Mouse (Mus musculus) testis, adult 2 months (tissue): ENCODE results near the gene Gria4.

ENCODE experiments used
- CTCF ChIP-seq: fragments of 200-500 bp; IDR thresholded peaks from 2 replicates; pipeline ENCODE4 v1.5.1; 2012; ENCODE audit warnings: low read depth, mild to moderate bottlenecking, inconsistent platforms, low read length, moderate library complexity; ENCODE audit not compliant: control insufficient read depth, insufficient read depth, insufficient replicate concordance
- POLR2A ChIP-seq: fragments of 200-500 bp; IDR thresholded peaks from 2 replicates; pipeline ENCODE4 v1.6.1; 2012; ENCODE audit warnings: low read depth, mild to moderate bottlenecking, inconsistent platforms, low read length, moderate library complexity; ENCODE audit not compliant: control insufficient read depth

- no peak for TF ChIP-seq POLR2A
- TF ChIP-seq CTCF, result no peak
Measured at GRCm38 (mm10) chr9:4803151-4803755, 7.2 kb upstream of the Gria4 start.
